Mouse (Mus musculus): ENCODE data around the gene Chst3.

DNA sequence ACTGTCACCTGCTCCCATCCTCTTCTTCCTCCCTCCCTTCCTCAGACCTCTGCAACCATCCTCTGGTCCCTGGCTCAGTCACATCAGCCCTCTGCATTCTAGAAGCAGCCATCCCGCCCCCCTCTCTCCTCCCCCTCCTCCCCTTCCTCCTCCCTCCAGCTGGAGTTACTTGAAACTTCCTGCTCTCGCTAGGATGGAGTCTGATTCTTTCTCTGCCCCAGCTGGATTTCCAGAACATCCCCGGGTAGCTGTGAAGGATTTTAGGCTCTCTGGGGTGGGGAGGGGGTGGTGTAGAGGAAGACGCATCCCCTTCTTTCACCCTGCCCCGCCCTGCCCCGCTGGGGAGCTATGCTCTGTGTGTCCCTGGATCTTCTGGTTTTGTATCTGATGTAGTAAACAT, 85.6 kb downstream of the Chst3 start:
- TF ChIP-seq POLR2A (IDR thresholded peaks at IDR 0.05; ENCODE audit: insufficient read depth, low read depth, low read length) = no peak
- TF ChIP-seq CTCF (IDR thresholded peaks at IDR 0.05; ENCODE audit: insufficient read depth, low read depth, low read length) = no peak
